ENCODE assay signal across 25 mouse cellular contexts in genomic region chr19:34813961-34814360, GRCm38 (mm10).
"Had no signal": no experiment of that assay in that cellular context is flagged by ENCODE, and none has a peak within 500 bp of the region (broad histone marks: within the 10 kb centered on the region; RNA-seq: fewer than 3 reads in every experiment).

No protein-coding gene starts in this region.

- H3K9ac ChIP-seq: forebrain, embryonic 15.5 days; forebrain, postnatal 0 days; heart, embryonic 13.5 days; heart, embryonic 15.5 days; hindbrain, embryonic 13.5 days; hindbrain, embryonic 15.5 days; kidney, embryonic 15.5 days; limb, embryonic 13.5 days had no signal

- H3K4me3 ChIP-seq: forebrain, embryonic 15.5 days; heart, adult 2 months; heart, embryonic 13.5 days; heart, embryonic 15.5 days; hindbrain, embryonic 13.5 days; hindbrain, embryonic 15.5 days; kidney, embryonic 15.5 days; limb, embryonic 13.5 days had no signal

- H3K4me1 ChIP-seq: forebrain, embryonic 15.5 days; heart, embryonic 13.5 days; heart, embryonic 15.5 days; kidney, embryonic 15.5 days; limb, embryonic 13.5 days had no signal

- H3K36me3 ChIP-seq: forebrain, embryonic 15.5 days; hindbrain, embryonic 15.5 days; kidney, embryonic 15.5 days had no signal

- H3K27ac ChIP-seq: forebrain, embryonic 15.5 days; heart, adult 2 months; heart, embryonic 13.5 days; heart, embryonic 15.5 days; hindbrain, embryonic 13.5 days; hindbrain, embryonic 15.5 days; hindbrain, postnatal 0 days; kidney, embryonic 15.5 days; kidney, postnatal 0 days; limb, embryonic 13.5 days had no signal

- DNase-seq: forebrain, postnatal 0 days; gastrocnemius, postnatal 14 days; gastrocnemius, postnatal 36 days; heart, adult 2 months; heart, postnatal 14 days; heart, postnatal 36 days; kidney, adult 11 months; kidney, adult 2 months; kidney, adult 9 months; kidney, postnatal 14 days; kidney, postnatal 36 days; layer of hippocampus, adult 9-11 months; layer of hippocampus, postnatal 36 days; left cerebral cortex, postnatal 4 days had no signal

- H3K4me2 ChIP-seq: forebrain, embryonic 15.5 days; heart, embryonic 11.5 days; heart, embryonic 13.5 days; heart, embryonic 15.5 days; hindbrain, embryonic 13.5 days; hindbrain, embryonic 15.5 days; kidney, embryonic 15.5 days; limb, embryonic 13.5 days had no signal

- H3K27me3 ChIP-seq: forebrain, embryonic 15.5 days; heart, embryonic 13.5 days; heart, embryonic 15.5 days; hindbrain, embryonic 13.5 days; hindbrain, embryonic 15.5 days; kidney, embryonic 15.5 days; limb, embryonic 13.5 days had no signal

- ATAC-seq: forebrain, embryonic 15.5 days; intestine, embryonic 16.5 days had no signal

- H3K9me3 ChIP-seq: forebrain, embryonic 15.5 days; heart, embryonic 13.5 days; heart, embryonic 15.5 days; hindbrain, embryonic 13.5 days; hindbrain, embryonic 15.5 days; kidney, embryonic 15.5 days; limb, embryonic 13.5 days had no signal
